Mouse (Mus musculus): ENCODE results near the gene Tmem132b. TPM values are rescaled to one million over a fixed set of nuclear protein-coding genes. Genes with fewer than 3 reads are reported as not detected.

Tmem132b gene
- polyA plus RNA-seq, 1 experiment from 2014 or later, result not detected

GRCm38 (mm10) chr5:125532545-125533224 is 1.1 kb downstream of the Tmem132b start:
- Histone ChIP-seq H3K9ac (replicated peaks) (no peak overlapping the region), H3K9me3 (ENCODE audit: low read length) (no peaks in the 10 kb centered on the region), H3K4me2 (ENCODE audit: low read depth, low read length) (peak overlapping the region; percentile 22; the same call in 1 of the 2 replicates), H3K27me3 (ENCODE audit: insufficient read depth, low read length) (peaks cover 67% of the 10 kb centered on the region), H3K4me3 (ENCODE audit: low read depth, low read length) (no peak overlapping the region), H3K27ac (ENCODE audit: low read depth) (no peak overlapping the region), H3K36me3 (replicated peaks; ENCODE audit: insufficient read depth, low read length) (no peaks in the 10 kb centered on the region), H3K4me1 (ENCODE audit: insufficient read depth) (no peaks in the 10 kb centered on the region; the same call in 1 of the 2 replicates)
- DNase-seq (no peak), ATAC-seq (no peak)
- WGBS (ENCODE audit: insufficient replicate concordance), result 1% methylated on average over 43 of the region's 64 CpGs
- TF ChIP-seq CTCF (IDR thresholded peaks at IDR 0.05; ENCODE audit: low read depth) (no peak), EP300 (IDR thresholded peaks at IDR 0.05; ENCODE audit: low read depth) (no peak)

GRCm38 (mm10) chr5:125533225-125533900 is 1.8 kb downstream of the Tmem132b start:
- H3K27me3 ChIP-seq (ENCODE audit: insufficient read depth, low read length), result peaks cover 67% of the 10 kb centered on the region
- WGBS (ENCODE audit: insufficient replicate concordance), result 4% methylated on average over 24 of the region's 24 CpGs
- no peak for TF ChIP-seq CTCF (IDR thresholded peaks at IDR 0.05; ENCODE audit: low read depth)
- TF ChIP-seq EP300 (IDR thresholded peaks at IDR 0.05; ENCODE audit: low read depth), result no peak
- H3K4me3 ChIP-seq (ENCODE audit: low read depth, low read length), result no peak overlapping the region
- H3K4me2 ChIP-seq (ENCODE audit: low read depth, low read length), result no peak overlapping the region
- H3K9me3 ChIP-seq (ENCODE audit: low read length), result no peaks in the 10 kb centered on the region
- H3K27ac ChIP-seq (ENCODE audit: low read depth), result no peak overlapping the region
- ATAC-seq (no peak), DNase-seq (no peak)
- H3K4me1 ChIP-seq (ENCODE audit: insufficient read depth), result no peaks in the 10 kb centered on the region; the same call in 1 of the 2 replicates
- H3K9ac ChIP-seq (replicated peaks), result no peak overlapping the region
- H3K36me3 ChIP-seq (replicated peaks; ENCODE audit: insufficient read depth, low read length), result no peaks in the 10 kb centered on the region

DNA sequence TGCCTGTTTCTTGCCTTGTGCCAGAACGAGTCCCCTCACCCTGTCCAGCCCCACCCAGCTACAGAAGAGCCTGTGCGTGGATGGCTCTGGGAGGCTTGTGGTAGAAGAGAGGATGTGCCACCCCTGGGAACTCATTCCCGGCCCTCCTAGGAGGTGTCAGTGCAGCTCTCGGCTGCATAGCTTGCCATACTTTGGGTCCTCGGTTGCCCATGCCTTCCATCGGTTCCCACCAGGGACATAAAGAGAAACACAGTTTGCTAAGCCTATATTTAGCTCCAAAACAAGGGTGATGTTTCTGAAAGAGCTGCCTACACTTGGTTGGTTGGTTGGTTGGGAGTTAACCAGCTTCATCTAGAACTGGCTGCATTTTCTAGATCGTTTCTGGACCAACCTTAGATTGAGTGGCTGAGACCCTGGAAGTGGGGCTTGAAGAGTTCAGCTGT is 2.6 kb downstream of the Tmem132b start:
- Histone ChIP-seq H3K4me1 (ENCODE audit: insufficient read depth) (no peaks in the 10 kb centered on the region; the same call in 1 of the 2 replicates), H3K27me3 (ENCODE audit: insufficient read depth, low read length) (peaks cover 60% of the 10 kb centered on the region), H3K36me3 (replicated peaks; ENCODE audit: insufficient read depth, low read length) (no peaks in the 10 kb centered on the region), H3K4me3 (ENCODE audit: low read depth, low read length) (no peak overlapping the region), H3K4me2 (ENCODE audit: low read depth, low read length) (no peak overlapping the region), H3K9me3 (ENCODE audit: low read length) (no peaks in the 10 kb centered on the region), H3K9ac (replicated peaks) (no peak overlapping the region), H3K27ac (ENCODE audit: low read depth) (no peak overlapping the region)
- WGBS (ENCODE audit: insufficient replicate concordance), result 10% methylated on average over 7 of the region's 7 CpGs
- TF ChIP-seq CTCF (IDR thresholded peaks at IDR 0.05; ENCODE audit: low read depth) (no peak), EP300 (IDR thresholded peaks at IDR 0.05; ENCODE audit: low read depth) (no peak)
- ATAC-seq, result no peak
- no peak for DNase-seq

GRCm38 (mm10) chr5:125534611-125535324 is 3.2 kb downstream of the Tmem132b start:
- DNase-seq, result no peak

GRCm38 (mm10) chr5:125545090-125545489 is 13.5 kb downstream of the Tmem132b start:
- Histone ChIP-seq H3K36me3 (replicated peaks; ENCODE audit: insufficient read depth, low read length) (no peaks in the 10 kb centered on the region), H3K4me1 (ENCODE audit: insufficient read depth) (no peaks in the 10 kb centered on the region), H3K27me3 (ENCODE audit: insufficient read depth, low read length) (no peaks in the 10 kb centered on the region), H3K4me3 (ENCODE audit: low read depth, low read length) (no peak overlapping the region), H3K9ac (replicated peaks) (no peak overlapping the region), H3K9me3 (ENCODE audit: low read length) (no peaks in the 10 kb centered on the region), H3K4me2 (ENCODE audit: low read depth, low read length) (no peak overlapping the region), H3K27ac (ENCODE audit: low read depth) (no peak overlapping the region)
- DNase-seq (no peak), ATAC-seq (no peak)
- 87% methylated on average over 2 of the region's 2 CpGs for WGBS (ENCODE audit: insufficient replicate concordance)
- TF ChIP-seq EP300 (IDR thresholded peaks at IDR 0.05; ENCODE audit: low read depth) (no peak), CTCF (IDR thresholded peaks at IDR 0.05; ENCODE audit: low read depth) (peak; percentile 33)

More at GRCm38 (mm10) chr5:125534611-125535324, 3.2 kb downstream of the Tmem132b start:
- Histone ChIP-seq H3K4me3 (ENCODE audit: low read depth, low read length) (no peak overlapping the region), H3K4me1 (ENCODE audit: insufficient read depth) (no peaks in the 10 kb centered on the region; the same call in 1 of the 2 replicates), H3K27me3 (ENCODE audit: insufficient read depth, low read length) (peaks cover 54% of the 10 kb centered on the region), H3K4me2 (ENCODE audit: low read depth, low read length) (no peak overlapping the region), H3K9ac (replicated peaks) (no peak overlapping the region), H3K27ac (ENCODE audit: low read depth) (no peak overlapping the region), H3K9me3 (ENCODE audit: low read length) (no peaks in the 10 kb centered on the region), H3K36me3 (replicated peaks; ENCODE audit: insufficient read depth, low read length) (no peaks in the 10 kb centered on the region)
- ATAC-seq, result no peak
- no peak for TF ChIP-seq CTCF (IDR thresholded peaks at IDR 0.05; ENCODE audit: low read depth)
- TF ChIP-seq EP300 (IDR thresholded peaks at IDR 0.05; ENCODE audit: low read depth), result no peak
- WGBS (ENCODE audit: insufficient replicate concordance), result 3% methylated on average over 26 of the region's 26 CpGs

DNA sequence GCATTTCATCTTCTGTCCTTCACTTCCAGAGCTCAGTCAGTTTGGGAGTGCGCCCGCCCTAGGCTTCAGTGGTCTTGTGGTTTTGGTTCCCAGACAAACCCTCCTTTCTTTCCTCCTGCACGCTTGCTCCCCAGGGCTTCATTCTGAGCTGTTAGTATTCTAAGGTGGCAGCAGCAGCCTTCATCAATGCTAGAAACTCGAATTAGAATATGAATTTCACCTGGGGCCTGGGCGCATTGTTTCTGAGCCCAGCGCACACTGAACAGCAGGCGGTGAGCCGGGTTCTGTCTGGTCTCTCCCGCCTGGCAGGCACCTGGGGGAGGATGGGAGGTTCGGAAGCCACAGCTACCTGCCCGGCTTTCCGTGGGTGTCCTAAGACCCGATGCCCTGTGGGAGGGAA is 14.7 kb downstream of the Tmem132b start:
- no peaks in the 10 kb centered on the region for H3K27me3 ChIP-seq (ENCODE audit: insufficient read depth, low read length)
- no peaks in the 10 kb centered on the region for H3K36me3 ChIP-seq (replicated peaks; ENCODE audit: insufficient read depth, low read length)
- no peak for TF ChIP-seq CTCF (IDR thresholded peaks at IDR 0.05; ENCODE audit: low read depth)
- TF ChIP-seq EP300 (IDR thresholded peaks at IDR 0.05; ENCODE audit: low read depth), result no peak
- no peak for ATAC-seq
- H3K4me1 ChIP-seq (ENCODE audit: insufficient read depth), result no peaks in the 10 kb centered on the region
- H3K9ac ChIP-seq (replicated peaks), result no peak overlapping the region
- H3K9me3 ChIP-seq (ENCODE audit: low read length), result no peaks in the 10 kb centered on the region
- WGBS (ENCODE audit: insufficient replicate concordance), result 36% methylated on average over 13 of the region's 13 CpGs
- H3K27ac ChIP-seq (ENCODE audit: low read depth), result no peak overlapping the region
- no peak overlapping the region for H3K4me3 ChIP-seq (ENCODE audit: low read depth, low read length)
- no peak for DNase-seq
- H3K4me2 ChIP-seq (ENCODE audit: low read depth, low read length), result no peak overlapping the region

Measured in liver, postnatal 0 days (tissue).